ENCODE assay signal across 14 mouse cellular contexts in genomic region chr7:114043929-114044549, GRCm38 (mm10).
DNase-seq lines count a peak whose midpoint lies in the region; ATAC-seq and TF ChIP-seq lines count a peak whose summit lies in the region.
"Had no signal": no experiment of that assay in that cellular context is flagged by ENCODE, and none has a peak within 500 bp of the region (broad histone marks: within the 10 kb centered on the region; RNA-seq: fewer than 3 reads in every experiment).

No protein-coding gene starts in this region.

- no peak overlapping the region for H3K27ac ChIP-seq in forebrain, embryonic 11.5 days (ENCODE audit: low read depth, low read length)
- H3K27ac ChIP-seq in forebrain, embryonic 12.5 days: no peak overlapping the region
- 0 out of 2 replicates have a peak overlapping the region, but pooled peaks have one; percentile 19 for H3K27ac ChIP-seq in midbrain, embryonic 13.5 days
- H3K27ac ChIP-seq in midbrain, embryonic 10.5 days (replicated peaks): no peak overlapping the region
- H3K27ac ChIP-seq in intestine, postnatal 0 days (ENCODE audit: low read depth, low read length): 0 out of 2 replicates have a peak overlapping the region, but pooled peaks have one; percentile 21
- H3K27ac ChIP-seq in gastrocnemius, adult 2 months: no peak overlapping the region
- H3K27ac ChIP-seq: kidney, postnatal 0 days; neural tube, embryonic 12.5 days had no signal

- no peak overlapping the region for H3K9ac ChIP-seq in forebrain, embryonic 11.5 days (ENCODE audit: low read length)
- H3K9ac ChIP-seq in forebrain, embryonic 12.5 days: no peak overlapping the region
- no peak overlapping the region for H3K9ac ChIP-seq in midbrain, embryonic 13.5 days (replicated peaks)
- no peak overlapping the region for H3K9ac ChIP-seq in intestine, postnatal 0 days (ENCODE audit: low read depth, low read length)
- H3K9ac ChIP-seq: neural tube, embryonic 12.5 days had no signal

- 85% methylated on average over 6 of the region's 6 CpGs for WGBS in forebrain, embryonic 11.5 days
- WGBS in forebrain, embryonic 12.5 days: 83% methylated on average over 6 of the region's 6 CpGs
- WGBS in midbrain, embryonic 13.5 days: 85% methylated on average over 6 of the region's 6 CpGs
- WGBS in midbrain, embryonic 10.5 days: 77% methylated on average over 6 of the region's 6 CpGs
- 51% methylated on average over 6 of the region's 6 CpGs for WGBS in intestine, postnatal 0 days

- DNase-seq in forebrain, embryonic 11.5 days (ENCODE audit: low spot score): peak; percentile 23
- no peak for DNase-seq in midbrain, embryonic 10.5 days (ENCODE audit: low spot score)
- DNase-seq in gastrocnemius, adult 2 months: no peak
- DNase-seq in ovary, postnatal 10 days (ENCODE audit: low spot score): no peak
- no peak for DNase-seq in left cerebral cortex, postnatal 36 days (ENCODE audit: low spot score in 2 of 2)
- DNase-seq: cerebellum, postnatal 14 days; lung, postnatal 14 days had no signal

- no peak for TF ChIP-seq CTCF in intestine, postnatal 0 days (IDR thresholded peaks at IDR 0.05; ENCODE audit: low read depth)
- no peak for TF ChIP-seq CTCF in gastrocnemius, adult 2 months (IDR thresholded peaks at IDR 0.05)

- ATAC-seq in forebrain, embryonic 11.5 days (replicated peaks; ENCODE audit: low FRiP score): no peak
- ATAC-seq in forebrain, embryonic 12.5 days (ENCODE audit: low FRiP score): no peak
- no peak for ATAC-seq in midbrain, embryonic 13.5 days
- ATAC-seq in intestine, postnatal 0 days: no peak
- ATAC-seq: inflammation-experienced regulatory T-cells, adult 6 months; Patski had no signal

- no peaks in the 10 kb centered on the region for H3K27me3 ChIP-seq in forebrain, embryonic 11.5 days (ENCODE audit: control insufficient read depth, insufficient read depth, low read length)
- no peaks in the 10 kb centered on the region for H3K27me3 ChIP-seq in forebrain, embryonic 12.5 days
- H3K27me3 ChIP-seq in midbrain, embryonic 13.5 days: no peaks in the 10 kb centered on the region
- no peaks in the 10 kb centered on the region for H3K27me3 ChIP-seq in midbrain, embryonic 10.5 days (ENCODE audit: low read depth, poor library complexity, severe bottlenecking)
- no peaks in the 10 kb centered on the region for H3K27me3 ChIP-seq in intestine, postnatal 0 days (replicated peaks; ENCODE audit: control insufficient read depth, insufficient read depth, low read length)
- H3K27me3 ChIP-seq: neural tube, embryonic 12.5 days; Patski had no signal

- no peaks in the 10 kb centered on the region for H3K9me3 ChIP-seq in forebrain, embryonic 11.5 days (ENCODE audit: control insufficient read depth, low read length)
- H3K9me3 ChIP-seq in forebrain, embryonic 12.5 days: no peaks in the 10 kb centered on the region
- H3K9me3 ChIP-seq in midbrain, embryonic 13.5 days: no peaks in the 10 kb centered on the region
- no peaks in the 10 kb centered on the region for H3K9me3 ChIP-seq in midbrain, embryonic 10.5 days (replicated peaks)
- H3K9me3 ChIP-seq in intestine, postnatal 0 days (ENCODE audit: control insufficient read depth): no peaks in the 10 kb centered on the region
- H3K9me3 ChIP-seq: neural tube, embryonic 12.5 days had no signal

- intact Hi-C loops in gastrocnemius, adult 2 months (cut with DNase I): no loop called here
- intact Hi-C loops in left cerebral cortex, postnatal 36 days (cut with DNase I): no loop called here

- no peak overlapping the region for H3K4me2 ChIP-seq in forebrain, embryonic 11.5 days (ENCODE audit: low read depth, low read length, severe bottlenecking)
- H3K4me2 ChIP-seq in forebrain, embryonic 12.5 days: no peak overlapping the region
- no peak overlapping the region for H3K4me2 ChIP-seq in midbrain, embryonic 13.5 days (replicated peaks)
- 0 out of 2 replicates have a peak overlapping the region, but pooled peaks have one; percentile 6 for H3K4me2 ChIP-seq in intestine, postnatal 0 days (replicated peaks; ENCODE audit: low read depth)
- H3K4me2 ChIP-seq: neural tube, embryonic 12.5 days had no signal

- no peaks in the 10 kb centered on the region for H3K4me1 ChIP-seq in forebrain, embryonic 11.5 days (replicated peaks; ENCODE audit: control insufficient read depth, insufficient read depth, low read length)
- 0 out of 2 replicates have a peak, but pooled peaks cover 6% of the 10 kb centered on the region for H3K4me1 ChIP-seq in forebrain, embryonic 12.5 days
- H3K4me1 ChIP-seq in midbrain, embryonic 13.5 days (replicated peaks): peaks cover 10% of the 10 kb centered on the region
- H3K4me1 ChIP-seq in midbrain, embryonic 10.5 days: no peaks in the 10 kb centered on the region
- no peaks in the 10 kb centered on the region for H3K4me1 ChIP-seq in intestine, postnatal 0 days (replicated peaks; ENCODE audit: control insufficient read depth, insufficient read depth, low read length)
- H3K4me1 ChIP-seq: neural tube, embryonic 12.5 days had no signal

- H3K36me3 ChIP-seq in forebrain, embryonic 11.5 days (ENCODE audit: control insufficient read depth, insufficient read depth, low read length): no peaks in the 10 kb centered on the region
- peaks cover 7% of the 10 kb centered on the region for H3K36me3 ChIP-seq in forebrain, embryonic 12.5 days (replicated peaks)
- H3K36me3 ChIP-seq in midbrain, embryonic 13.5 days: peaks cover 16% of the 10 kb centered on the region
- H3K36me3 ChIP-seq in midbrain, embryonic 10.5 days: peaks cover 46% of the 10 kb centered on the region
- peaks cover 22% of the 10 kb centered on the region for H3K36me3 ChIP-seq in intestine, postnatal 0 days (ENCODE audit: control insufficient read depth, insufficient read depth)

- no peak overlapping the region for H3K4me3 ChIP-seq in forebrain, embryonic 11.5 days (ENCODE audit: low read depth, low read length)
- no peak overlapping the region for H3K4me3 ChIP-seq in forebrain, embryonic 12.5 days (replicated peaks)
- H3K4me3 ChIP-seq in midbrain, embryonic 13.5 days (replicated peaks): no peak overlapping the region
- H3K4me3 ChIP-seq in midbrain, embryonic 10.5 days: no peak overlapping the region
- no peak overlapping the region for H3K4me3 ChIP-seq in intestine, postnatal 0 days (ENCODE audit: low read depth, low read length)
- no peak overlapping the region for H3K4me3 ChIP-seq in gastrocnemius, adult 2 months
- H3K4me3 ChIP-seq: neural tube, embryonic 12.5 days had no signal

Comparison
In these comparisons a context has a peak if more than half of its experiments do, and no peak if none do; other contexts are left out.
1. H3K27ac ChIP-seq: peak in midbrain, embryonic 13.5 days (single experiment) and intestine, postnatal 0 days (single experiment); none in forebrain, embryonic 11.5 days (single experiment), forebrain, embryonic 12.5 days (single experiment), midbrain, embryonic 10.5 days (single experiment) and gastrocnemius, adult 2 months (single experiment).